Mouse (Mus musculus) lung, embryonic 16.5 days (tissue): Measurements from ENCODE around the gene Sptbn4. TPM values are rescaled to one million over a fixed set of nuclear protein-coding genes. Genes with fewer than 3 reads are reported as not detected.

ENCODE experiments used
- ATAC-seq: fragments of 200-750 bp; cut with Nextera tagmentation; 2 replicates; pipeline ENCODE4 v1.8.0; 2017; ENCODE audit warnings: low read depth, mild to moderate bottlenecking, moderate library complexity
- H3K27ac ChIP-seq: fragments of 300-500 bp; sonication (generic); 2 replicates; pipeline ENCODE4 v1.5.1; 2014; ENCODE audit warnings: mild to moderate bottlenecking, control low read depth, low read length
- H3K27me3 ChIP-seq: fragments of 300-500 bp; sonication (generic); 2 replicates; pipeline ENCODE4 v1.6.1; 2014; ENCODE audit warnings: low read depth, low read length, mixed read lengths; ENCODE audit not compliant: control insufficient read depth, insufficient read depth
- H3K36me3 ChIP-seq: fragments of 300-500 bp; sonication (generic); 2 replicates; pipeline ENCODE4 v1.6.1; 2014; ENCODE audit warnings: low read length; ENCODE audit not compliant: control insufficient read depth, insufficient read depth
- H3K4me1 ChIP-seq: fragments of 300-500 bp; sonication (generic); replicated peaks from 2 replicates; pipeline ENCODE4 v1.6.1; 2014; ENCODE audit warnings: low read length, mixed read lengths; ENCODE audit not compliant: control insufficient read depth, insufficient read depth
- H3K4me2 ChIP-seq: fragments of 300-500 bp; sonication (generic); 2 replicates; pipeline ENCODE4 v1.6.1; 2014; ENCODE audit warnings: low read depth, low read length, control low read depth
- H3K4me3 ChIP-seq: fragments of 300-500 bp; sonication (generic); 2 replicates; pipeline ENCODE4 v1.5.1; 2014; ENCODE audit warnings: mild to moderate bottlenecking, low read length, control low read depth
- H3K9ac ChIP-seq: fragments of 300-500 bp; sonication (generic); 2 replicates; pipeline ENCODE4 v1.6.1; 2014; ENCODE audit warnings: low read length, control low read depth
- H3K9me3 ChIP-seq: fragments of 300-500 bp; sonication (generic); 2 replicates; pipeline ENCODE4 v1.6.1; 2016; ENCODE audit warnings: low read length; ENCODE audit not compliant: control insufficient read depth
- WGBS: fragments of 180-500 bp; shearing (Covaris S2); extraction: QIAGEN DNeasy Blood & Tissue Kit; methylation state at CpG from one replicate; pipeline ENCODE4 v1.1.7; 2014; 5-methylcytosine and 5-hydroxymethylcytosine counted together
- polyA plus RNA-seq: library from polyadenylated mRNA; unstranded; fragments of >200 nt; fragmentation: Nextera tagmentation; extraction: Ambion mirVana; gene quantifications from 2 replicates; pipeline ENCODE4 v1.2.1, GENCODE M21; 2015

Sptbn4 gene
- polyA plus RNA-seq, 1 experiment from 2014 or later = 0.29 TPM

DNA sequence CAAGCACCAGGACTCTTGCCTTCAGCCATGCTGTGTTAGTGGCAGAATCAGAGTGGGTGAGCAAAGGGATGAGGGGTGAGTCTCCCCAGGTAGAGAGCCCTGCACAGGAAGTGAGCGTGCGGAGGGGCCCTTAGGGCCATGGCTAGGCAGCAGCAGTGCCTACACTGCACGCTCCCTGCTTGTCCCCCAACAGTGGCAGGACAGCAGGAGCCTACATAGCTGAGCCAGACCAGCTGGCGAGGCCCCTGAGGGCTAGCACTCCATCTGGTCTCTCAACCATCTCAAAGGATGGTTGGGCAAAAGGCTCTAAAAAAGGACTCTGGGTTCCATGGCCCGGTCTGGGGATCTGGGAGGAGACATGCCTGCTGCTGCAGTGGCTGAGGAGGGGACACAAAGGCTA, 63.4 kb downstream of the Sptbn4 start:
- WGBS = 62% methylated on average over 5 of the region's 5 CpGs
- no peak overlapping the region for H3K4me2 ChIP-seq
- no peaks in the 10 kb centered on the region for H3K27me3 ChIP-seq
- H3K27ac ChIP-seq = no peak overlapping the region
- ATAC-seq = no peak
- no peak overlapping the region for H3K9ac ChIP-seq
- no peaks in the 10 kb centered on the region for H3K9me3 ChIP-seq
- H3K4me1 ChIP-seq = no peaks in the 10 kb centered on the region
- H3K36me3 ChIP-seq = no peaks in the 10 kb centered on the region
- no peak overlapping the region for H3K4me3 ChIP-seq

DNA sequence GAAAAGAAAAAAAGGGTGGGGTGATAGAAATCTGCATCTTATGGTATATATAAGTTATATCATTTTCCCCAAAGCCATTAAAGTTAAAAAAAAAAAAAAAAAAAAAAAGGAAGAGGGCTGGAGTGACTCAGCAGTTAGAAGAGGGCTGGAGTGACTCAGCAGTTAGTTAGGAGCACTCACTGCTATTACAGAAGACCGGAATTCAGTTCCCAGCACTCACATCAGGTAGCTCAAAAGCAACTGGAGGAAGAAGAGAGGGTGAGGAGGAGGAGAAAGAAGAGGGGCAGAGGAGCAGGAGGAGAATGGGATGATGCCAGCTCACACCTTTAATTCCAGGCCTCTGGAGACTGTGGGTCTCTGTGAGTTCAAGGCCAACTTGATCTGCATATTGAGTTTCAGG, 64.3 kb downstream of the Sptbn4 start:
- ATAC-seq = no peak

DNA sequence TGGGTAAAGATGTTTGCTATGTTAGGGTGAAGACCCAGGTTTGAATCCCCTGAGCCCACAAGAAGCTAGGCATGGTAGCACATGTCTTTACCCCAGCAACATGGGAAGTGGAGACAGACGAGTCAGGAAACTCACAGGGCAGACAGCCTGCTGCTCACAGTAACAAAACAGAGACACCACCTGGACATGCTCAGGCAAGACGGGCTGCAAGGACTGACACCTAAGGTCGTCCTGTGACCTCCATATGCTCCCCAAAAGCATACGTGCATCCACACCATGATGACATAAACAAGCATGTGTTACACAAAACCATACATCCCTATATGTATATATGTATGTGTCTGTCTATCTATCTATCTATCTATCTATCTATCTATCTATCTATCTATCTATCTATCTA, 65.9 kb downstream of the Sptbn4 start:
- 37% methylated on average over 4 of the region's 4 CpGs for WGBS
- Histone ChIP-seq H3K4me1 (0 out of 2 replicates have a peak, but pooled peaks cover 2% of the 10 kb centered on the region), H3K27me3 (peaks cover 3% of the 10 kb centered on the region; the same call in 1 of the 2 replicates), H3K36me3 (no peaks in the 10 kb centered on the region), H3K27ac (no peak overlapping the region), H3K4me2 (no peak overlapping the region), H3K9ac (no peak overlapping the region), H3K4me3 (no peak overlapping the region), H3K9me3 (no peaks in the 10 kb centered on the region)
- ATAC-seq = no peak

More for the DNA sequence above, 64.3 kb downstream of the Sptbn4 start:
- 0 out of 2 replicates have a peak, but pooled peaks cover 2% of the 10 kb centered on the region for H3K4me1 ChIP-seq
- no peak overlapping the region for H3K9ac ChIP-seq
- 71% methylated on average over 1 of the region's 1 CpGs for WGBS
- H3K4me3 ChIP-seq = no peak overlapping the region
- H3K4me2 ChIP-seq = no peak overlapping the region
- no peaks in the 10 kb centered on the region; the same call in 1 of the 2 replicates for H3K27me3 ChIP-seq
- H3K9me3 ChIP-seq = no peaks in the 10 kb centered on the region
- H3K36me3 ChIP-seq = no peaks in the 10 kb centered on the region
- no peak overlapping the region for H3K27ac ChIP-seq

DNA sequence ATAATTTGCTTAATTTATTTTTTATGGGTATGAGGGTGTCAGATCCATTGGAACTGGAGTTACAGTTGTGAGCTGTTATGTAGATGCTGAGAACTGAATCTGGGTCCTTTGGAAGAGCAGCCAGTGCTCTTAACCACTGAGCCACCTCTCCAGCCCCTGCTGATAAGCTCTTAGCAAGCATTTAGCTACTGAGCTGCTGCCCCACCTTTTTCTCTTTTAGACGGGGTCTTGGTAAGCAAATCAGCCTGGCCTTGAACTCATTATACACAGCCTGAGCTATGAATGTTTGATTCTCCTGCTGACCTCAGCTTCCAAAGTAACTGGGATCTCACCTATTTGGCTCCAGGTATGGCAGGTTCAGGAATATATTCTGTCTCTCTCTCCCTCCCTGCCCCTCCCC, 66.5 kb downstream of the Sptbn4 start:
- Histone ChIP-seq H3K4me2 (no peak overlapping the region), H3K27ac (no peak overlapping the region), H3K27me3 (peaks cover 7% of the 10 kb centered on the region), H3K4me1 (0 out of 2 replicates have a peak, but pooled peaks cover 2% of the 10 kb centered on the region), H3K9ac (no peak overlapping the region), H3K4me3 (no peak overlapping the region), H3K36me3 (no peaks in the 10 kb centered on the region), H3K9me3 (no peaks in the 10 kb centered on the region)
- no peak for ATAC-seq
- 33% methylated on average over 1 of the region's 1 CpGs for WGBS

DNA sequence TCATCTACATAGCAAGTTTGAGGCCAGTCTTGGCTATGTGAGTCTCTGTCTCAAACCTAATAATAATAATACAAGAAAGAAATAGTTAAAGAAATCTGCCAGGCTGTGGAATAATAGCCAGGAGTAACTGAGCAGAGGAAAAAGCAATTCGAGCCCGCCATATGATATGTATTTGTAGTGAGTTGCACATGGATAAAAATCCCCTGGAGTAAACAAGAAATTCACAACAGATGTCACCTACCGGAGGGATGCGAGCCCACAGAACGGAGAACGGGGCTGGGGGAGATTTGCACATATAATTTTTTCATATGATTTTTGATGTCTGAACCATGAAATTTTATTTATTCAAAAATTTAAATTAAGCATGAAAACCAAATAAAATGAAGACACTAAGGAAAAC, 67.7 kb downstream of the Sptbn4 start:
- no peak overlapping the region for H3K4me2 ChIP-seq
- peaks cover 2% of the 10 kb centered on the region; the same call in 1 of the 2 replicates for H3K4me1 ChIP-seq
- H3K36me3 ChIP-seq = no peaks in the 10 kb centered on the region
- H3K27me3 ChIP-seq = peaks cover 18% of the 10 kb centered on the region
- no peak overlapping the region for H3K4me3 ChIP-seq
- 90% methylated on average over 6 of the region's 6 CpGs for WGBS
- no peak overlapping the region for H3K27ac ChIP-seq
- no peak for ATAC-seq
- no peak overlapping the region for H3K9ac ChIP-seq
- H3K9me3 ChIP-seq = no peaks in the 10 kb centered on the region

DNA sequence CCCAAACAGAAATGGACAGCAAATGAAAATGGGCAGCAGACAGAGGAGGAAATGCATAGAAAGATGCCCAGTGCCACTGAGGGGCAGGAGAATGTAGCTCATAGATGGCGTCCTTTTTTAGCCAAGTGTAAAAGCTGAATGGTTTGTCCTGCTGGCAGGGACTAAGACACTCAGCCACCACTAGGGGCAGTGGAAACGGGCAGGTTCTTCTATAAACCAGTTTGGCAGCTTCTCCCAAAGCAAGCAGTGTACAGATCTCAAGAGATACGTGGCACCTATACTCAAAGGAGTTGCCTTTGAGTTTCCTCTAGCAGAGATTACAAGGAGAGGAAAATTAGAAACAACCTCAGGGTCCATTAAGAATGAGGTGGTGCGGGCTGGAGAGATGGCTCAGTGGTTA, 69.1 kb downstream of the Sptbn4 start:
- no peaks in the 10 kb centered on the region for H3K9me3 ChIP-seq
- H3K27ac ChIP-seq = peak overlapping the region; percentile 13; the same call in 1 of the 2 replicates
- no peaks in the 10 kb centered on the region for H3K36me3 ChIP-seq
- peaks cover 2% of the 10 kb centered on the region; the same call in 1 of the 2 replicates for H3K4me1 ChIP-seq
- H3K9ac ChIP-seq = no peak overlapping the region
- peak; percentile 80 for ATAC-seq
- H3K27me3 ChIP-seq = peaks cover 30% of the 10 kb centered on the region
- H3K4me2 ChIP-seq = no peak overlapping the region
- 14% methylated on average over 4 of the region's 4 CpGs for WGBS
- H3K4me3 ChIP-seq = no peak overlapping the region

DNA sequence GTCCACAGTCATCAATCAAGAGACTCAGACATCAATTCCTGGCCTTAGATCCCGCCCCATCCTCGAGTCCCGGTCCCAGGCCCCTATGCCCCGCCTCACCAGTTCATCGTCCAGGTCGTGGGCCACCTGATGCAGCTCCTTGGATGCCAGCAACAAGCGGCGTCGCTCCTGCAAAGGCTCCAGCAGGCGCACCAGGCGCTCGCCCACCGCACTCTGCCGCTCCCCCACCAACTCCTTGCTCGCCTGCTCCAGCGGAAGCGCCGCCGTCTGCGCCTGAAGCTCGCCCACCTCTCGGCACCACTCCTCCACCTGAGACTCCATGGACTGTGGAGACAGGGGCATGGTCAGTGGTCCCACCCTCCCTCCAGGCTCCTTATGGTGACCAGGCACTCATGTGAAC, 72.2 kb downstream of the Sptbn4 start:
- peaks cover 57% of the 10 kb centered on the region for H3K27me3 ChIP-seq
- H3K9ac ChIP-seq = no peak overlapping the region
- no peaks in the 10 kb centered on the region for H3K9me3 ChIP-seq
- WGBS = under 1% methylated on average over 22 of the region's 22 CpGs
- H3K4me3 ChIP-seq = no peak overlapping the region
- no peaks in the 10 kb centered on the region for H3K36me3 ChIP-seq
- H3K4me2 ChIP-seq = no peak overlapping the region; the same call in 1 of the 2 replicates
- no peak for ATAC-seq
- no peak overlapping the region for H3K27ac ChIP-seq
- H3K4me1 ChIP-seq = peaks cover 6% of the 10 kb centered on the region

DNA sequence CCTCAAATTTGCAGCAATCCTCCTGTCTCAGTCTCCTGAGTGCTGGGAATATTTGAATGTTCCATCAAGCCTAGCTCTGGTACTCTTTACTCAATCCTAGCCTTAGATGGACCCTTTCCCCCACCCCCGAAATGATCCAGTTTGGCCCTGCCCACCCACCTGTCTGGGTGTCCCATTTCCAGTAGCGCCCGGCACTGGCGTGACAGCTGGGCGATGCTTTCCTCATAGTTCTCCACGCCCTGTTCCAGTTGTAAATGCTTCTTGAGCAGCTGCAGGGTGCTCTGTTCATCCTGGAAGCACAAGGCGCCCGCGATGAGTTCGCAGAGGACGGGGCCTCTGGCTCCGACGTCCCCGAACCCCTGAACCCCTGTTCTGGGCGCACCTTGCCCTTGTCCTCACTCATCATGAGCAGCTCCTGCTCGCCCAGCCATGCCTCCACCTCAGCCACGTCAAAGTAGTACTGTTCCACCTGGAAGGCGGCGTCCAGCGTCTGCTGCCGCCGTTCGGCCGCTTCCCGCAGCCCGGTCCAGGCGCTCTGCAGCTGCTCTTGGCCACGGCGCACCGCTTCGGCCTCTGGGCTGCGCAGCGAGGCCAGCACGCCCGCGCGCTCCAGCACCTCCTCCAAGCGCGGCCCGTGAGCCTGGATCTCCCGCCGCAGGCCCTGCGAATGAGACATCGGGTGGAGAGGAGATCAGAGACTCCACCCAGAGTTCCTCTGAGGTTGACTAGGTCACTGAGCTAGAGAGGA, 75.6 kb downstream of the Sptbn4 start:
- Histone ChIP-seq H3K9ac (peak overlapping the region; percentile 11; the same call in 1 of the 2 replicates), H3K4me2 (peak overlapping the region; percentile 14; the same call in 1 of the 2 replicates), H3K36me3 (no peaks in the 10 kb centered on the region), H3K9me3 (peaks cover 5% of the 10 kb centered on the region), H3K27ac (no peak overlapping the region), H3K27me3 (peaks cover 87% of the 10 kb centered on the region), H3K4me3 (no peak overlapping the region), H3K4me1 (peaks cover 4% of the 10 kb centered on the region)
- ATAC-seq = no peak
- WGBS = 4% methylated on average over 44 of the region's 44 CpGs

DNA sequence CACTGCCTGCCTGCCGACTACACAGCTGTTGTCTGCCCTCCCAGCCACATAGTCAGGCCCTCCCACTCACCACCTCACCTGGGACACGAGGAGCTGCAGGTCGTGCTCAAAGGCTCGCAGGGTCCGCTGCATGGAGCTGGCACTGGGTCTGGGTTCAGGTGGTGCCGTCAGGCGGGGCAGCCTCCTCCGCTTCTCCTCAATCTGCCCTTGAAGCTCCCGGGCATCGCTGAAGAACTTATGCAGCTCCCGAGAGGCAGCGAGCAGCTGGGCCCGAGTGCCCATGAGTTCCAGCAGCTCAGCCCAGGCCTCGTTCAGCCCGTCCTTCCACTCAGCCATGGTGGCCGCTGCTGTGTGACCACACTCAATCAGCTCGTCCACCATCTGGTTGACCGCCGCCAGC, 78.4 kb downstream of the Sptbn4 start:
- Histone ChIP-seq H3K4me3 (no peak overlapping the region), H3K27ac (no peak overlapping the region), H3K27me3 (peaks cover 91% of the 10 kb centered on the region), H3K4me2 (no peak overlapping the region), H3K9ac (no peak overlapping the region), H3K9me3 (peaks cover 5% of the 10 kb centered on the region), H3K36me3 (no peaks in the 10 kb centered on the region), H3K4me1 (peaks cover 11% of the 10 kb centered on the region)
- no peak for ATAC-seq
- WGBS = 79% methylated on average over 19 of the region's 19 CpGs
